Mouse (Mus musculus) neural tube, embryonic 13.5 days (tissue): ENCODE data around the gene Il17rc. TPM values are rescaled to one million over a fixed set of nuclear protein-coding genes. Genes with fewer than 3 reads are reported as not detected.
A peak's percentile ranks its signal among the peaks of the same experiment; 100 is the strongest.

Experiments
- ATAC-seq: fragments of 200-750 bp; cut with Nextera tagmentation; 2 replicates; pipeline ENCODE4 v1.8.0; 2017; ENCODE audit warnings: low read depth, mild to moderate bottlenecking, moderate TSS enrichment, moderate library complexity
- H3K27ac ChIP-seq: fragments of 300-500 bp; sonication (generic); replicated peaks from 2 replicates; pipeline ENCODE4 v1.5.1; 2015; ENCODE audit warnings: moderate library complexity, mild to moderate bottlenecking, inconsistent platforms
- H3K27me3 ChIP-seq: fragments of 300-500 bp; sonication (generic); 2 replicates; pipeline ENCODE4 v1.6.1; 2015; ENCODE audit warnings: mild to moderate bottlenecking, inconsistent platforms
- H3K36me3 ChIP-seq: fragments of 300-500 bp; sonication (generic); 2 replicates; pipeline ENCODE4 v1.6.1; 2015; ENCODE audit warnings: mild to moderate bottlenecking, inconsistent platforms
- H3K4me1 ChIP-seq: fragments of 300-500 bp; sonication (generic); replicated peaks from 2 replicates; pipeline ENCODE4 v1.6.1; 2015; ENCODE audit warnings: inconsistent platforms
- H3K4me2 ChIP-seq: fragments of 300-500 bp; sonication (generic); 2 replicates; pipeline ENCODE4 v1.6.1; 2015; ENCODE audit warnings: inconsistent platforms, mild to moderate bottlenecking, moderate library complexity
- H3K4me3 ChIP-seq: fragments of 300-500 bp; sonication (generic); 2 replicates; pipeline ENCODE4 v1.5.1; 2015; ENCODE audit warnings: mild to moderate bottlenecking, inconsistent platforms
- H3K9ac ChIP-seq: fragments of 300-500 bp; sonication (generic); 2 replicates; pipeline ENCODE4 v1.6.1; 2015; ENCODE audit warnings: moderate library complexity, mild to moderate bottlenecking, inconsistent platforms
- H3K9me3 ChIP-seq: fragments of 300-500 bp; sonication (generic); 2 replicates; pipeline ENCODE4 v1.6.1; 2016; ENCODE audit warnings: inconsistent platforms
- WGBS: fragments of 180-500 bp; shearing (Covaris S2); methylation state at CpG from one replicate; pipeline ENCODE4 v1.1.7; 2015; 5-methylcytosine and 5-hydroxymethylcytosine counted together
- polyA plus RNA-seq: library from polyadenylated mRNA; unstranded; fragments of >200 nt; fragmentation: Nextera tagmentation; extraction: Ambion mirVana; gene quantifications from 2 replicates; pipeline ENCODE4 v1.2.1, GENCODE M21; 2015

Il17rc gene
- polyA plus RNA-seq: 2.1 and 2.9 TPM in 2 replicates

DNA sequence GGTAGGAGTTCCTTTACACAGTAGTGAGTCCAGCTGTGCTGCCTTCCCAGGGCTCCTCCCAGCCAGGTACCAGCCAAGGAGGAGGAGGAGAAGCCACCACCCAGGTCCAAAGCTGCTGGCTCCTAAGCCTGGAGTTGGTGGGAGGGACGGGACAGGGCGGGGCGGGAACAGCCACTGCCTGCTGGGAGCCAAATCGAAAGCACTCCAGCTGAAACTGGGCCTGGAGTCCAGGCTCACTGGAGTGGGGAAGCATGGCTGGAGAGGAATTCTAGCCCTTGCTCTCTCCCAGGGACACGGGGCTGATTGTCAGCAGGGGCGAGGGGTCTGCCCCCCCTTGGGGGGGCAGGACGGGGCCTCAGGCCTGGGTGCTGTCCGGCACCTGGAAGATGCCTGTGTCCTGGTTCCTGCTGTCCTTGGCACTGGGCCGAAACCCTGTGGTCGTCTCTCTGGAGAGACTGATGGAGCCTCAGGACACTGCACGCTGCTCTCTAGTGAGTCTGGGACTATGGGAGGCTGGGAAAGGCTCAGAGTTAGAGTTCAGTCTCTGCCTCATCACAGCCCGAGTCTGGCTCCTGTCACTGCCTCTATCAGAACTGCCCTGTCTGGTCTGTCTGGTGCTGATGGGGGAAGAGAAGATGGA lies at the start of gene Il17rc:
Gene Il17rc (plus strand): TSS at position 131 of the 640 bp plus-strand sequence.
- Histone ChIP-seq H3K27ac (no peak within 1 kb of the TSS), H3K4me1 (peaks cover 22% of the 10 kb centered on the region), H3K27me3 (peaks cover 36% of the 10 kb centered on the region), H3K4me3 (no peak within 1 kb of the TSS), H3K4me2 (peak within 1 kb of the TSS; percentile 14; the same call in 1 of the 2 replicates), H3K9ac (no peak within 1 kb of the TSS), H3K9me3 (no peaks in the 10 kb centered on the region), H3K36me3 (no peaks in the 10 kb centered on the region)
- 23% methylated on average over 12 of the region's 12 CpGs for WGBS
- ATAC-seq: no peak

DNA sequence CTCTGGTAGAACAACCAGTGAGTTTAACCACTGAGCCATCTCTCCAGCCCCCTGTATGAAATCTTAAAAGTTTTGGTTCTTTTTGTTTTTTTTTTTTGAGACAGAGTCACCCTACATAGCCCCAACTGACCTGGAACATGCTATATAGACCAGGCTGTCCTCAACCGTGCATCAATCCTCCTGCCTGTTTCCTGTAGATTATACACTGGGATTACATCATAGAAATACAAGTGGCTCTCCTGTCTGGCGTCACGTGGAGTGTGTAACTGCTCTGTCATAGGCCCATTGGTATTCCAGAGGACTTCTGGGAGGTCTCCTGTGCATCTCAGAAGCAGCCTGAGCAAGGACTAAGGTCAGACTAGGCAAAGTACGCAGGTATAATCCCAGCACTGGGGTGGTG lies 48.2 kb upstream of the Il17rc start:
- Histone ChIP-seq H3K4me1 (peaks cover 12% of the 10 kb centered on the region), H3K4me2 (no peak overlapping the region), H3K36me3 (no peaks in the 10 kb centered on the region), H3K9me3 (no peaks in the 10 kb centered on the region), H3K4me3 (no peak overlapping the region), H3K9ac (no peak overlapping the region), H3K27ac (no peak overlapping the region), H3K27me3 (no peaks in the 10 kb centered on the region; the same call in 1 of the 2 replicates)
- 84% methylated on average over 4 of the region's 4 CpGs for WGBS
- no peak for ATAC-seq

DNA sequence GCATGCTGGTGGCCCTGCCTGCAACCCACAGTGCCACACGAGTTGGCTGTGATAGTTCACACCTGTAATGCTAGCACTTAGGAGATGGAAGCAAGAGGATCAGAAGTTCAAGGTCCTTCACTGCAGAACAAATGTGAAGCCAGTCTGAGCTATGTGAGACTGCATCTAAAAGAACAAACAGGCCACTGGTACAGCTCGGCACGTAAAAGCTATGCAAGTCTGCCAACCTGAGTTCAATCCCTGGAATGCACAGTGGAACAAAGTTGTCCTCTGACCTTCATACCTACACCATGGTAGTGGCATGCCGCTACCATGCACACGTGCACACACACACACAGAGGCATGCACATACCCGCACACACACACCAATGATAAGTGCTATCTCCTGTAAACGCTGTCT lies 47.0 kb upstream of the Il17rc start:
- WGBS: 92% methylated on average over 7 of the region's 7 CpGs
- Histone ChIP-seq H3K27ac (no peak overlapping the region), H3K9ac (no peak overlapping the region), H3K27me3 (no peaks in the 10 kb centered on the region; the same call in 1 of the 2 replicates), H3K4me3 (no peak overlapping the region), H3K36me3 (no peaks in the 10 kb centered on the region), H3K4me2 (no peak overlapping the region), H3K4me1 (peaks cover 4% of the 10 kb centered on the region), H3K9me3 (no peaks in the 10 kb centered on the region)
- no peak for ATAC-seq

- H3K4me3 ChIP-seq: no peak overlapping the region
- whole genome bisulfite sequencing: 91% methylated on average over 4 of the region's 4 CpGs
- no peak overlapping the region for H3K27ac ChIP-seq
- no peaks in the 10 kb centered on the region for H3K9me3 ChIP-seq
- no peak overlapping the region for H3K9ac ChIP-seq
- H3K4me2 ChIP-seq: no peak overlapping the region
- H3K4me1 ChIP-seq: no peaks in the 10 kb centered on the region
- no peak for ATAC-seq
- no peaks in the 10 kb centered on the region for H3K36me3 ChIP-seq
- H3K27me3 ChIP-seq: no peaks in the 10 kb centered on the region; the same call in 1 of the 2 replicates
Measured at GRCm38 (mm10) chr6:113426696-113427095, 44.5 kb upstream of the Il17rc start.

DNA sequence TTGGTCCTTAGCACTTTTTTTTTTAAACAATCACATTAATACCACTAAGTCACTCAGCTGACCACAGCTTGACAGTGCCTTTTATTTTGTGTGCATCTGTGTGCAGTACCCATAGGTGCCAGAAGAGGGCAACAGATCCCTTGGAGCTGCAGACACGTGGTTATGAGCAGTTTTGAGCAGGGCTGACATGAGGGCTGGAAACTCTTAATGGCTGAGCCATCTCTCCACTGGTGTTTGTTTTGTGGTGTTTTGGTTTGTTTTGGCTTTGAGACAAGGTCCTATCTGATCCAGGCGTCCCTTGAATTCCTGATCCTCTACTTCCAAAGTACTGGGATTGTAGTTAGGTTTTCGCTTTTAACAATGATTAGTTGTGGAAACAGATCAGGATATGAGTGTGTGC lies 43.8 kb upstream of the Il17rc start:
- H3K9ac ChIP-seq: no peak overlapping the region
- WGBS: 57% methylated on average over 3 of the region's 3 CpGs
- no peaks in the 10 kb centered on the region for H3K4me1 ChIP-seq
- H3K27ac ChIP-seq: no peak overlapping the region
- no peaks in the 10 kb centered on the region for H3K36me3 ChIP-seq
- H3K27me3 ChIP-seq: no peaks in the 10 kb centered on the region; the same call in 1 of the 2 replicates
- no peak overlapping the region for H3K4me3 ChIP-seq
- H3K9me3 ChIP-seq: no peaks in the 10 kb centered on the region
- ATAC-seq: no peak
- H3K4me2 ChIP-seq: no peak overlapping the region

GRCm38 (mm10) chr6:113428006-113428405 lies 43.2 kb upstream of the Il17rc start:
- Histone ChIP-seq H3K9ac (no peak overlapping the region), H3K4me1 (no peaks in the 10 kb centered on the region), H3K36me3 (no peaks in the 10 kb centered on the region), H3K27me3 (no peaks in the 10 kb centered on the region; the same call in 1 of the 2 replicates), H3K4me3 (no peak overlapping the region), H3K27ac (no peak overlapping the region), H3K9me3 (no peaks in the 10 kb centered on the region), H3K4me2 (no peak overlapping the region)
- WGBS: 89% methylated on average over 16 of the region's 16 CpGs
- ATAC-seq: no peak

DNA sequence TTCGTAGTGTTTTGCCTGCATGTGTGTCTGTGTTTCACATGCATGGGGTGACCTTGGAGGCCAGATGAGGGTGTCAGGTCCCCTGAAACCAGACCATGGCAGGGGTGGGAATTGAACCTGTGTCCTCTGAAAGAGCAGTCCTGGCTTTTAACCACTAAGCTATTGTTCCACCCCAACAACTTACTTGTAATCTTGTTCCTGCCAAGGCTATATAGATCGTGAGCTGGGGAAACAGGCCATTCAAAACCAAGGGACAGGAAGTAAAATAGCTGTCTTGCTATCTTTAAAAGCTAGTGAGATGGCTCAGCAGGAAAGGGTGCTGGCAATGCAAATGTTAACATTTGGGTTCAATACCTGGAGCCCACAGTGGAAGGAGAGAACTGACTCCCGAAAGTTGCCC lies 41.3 kb upstream of the Il17rc start:
- no peak overlapping the region for H3K4me2 ChIP-seq
- no peaks in the 10 kb centered on the region; the same call in 1 of the 2 replicates for H3K27me3 ChIP-seq
- no peak overlapping the region for H3K27ac ChIP-seq
- no peaks in the 10 kb centered on the region for H3K9me3 ChIP-seq
- 80% methylated on average over 3 of the region's 3 CpGs for WGBS
- no peak overlapping the region for H3K9ac ChIP-seq
- H3K4me1 ChIP-seq: no peaks in the 10 kb centered on the region
- no peak for ATAC-seq
- H3K4me3 ChIP-seq: no peak overlapping the region
- H3K36me3 ChIP-seq: no peaks in the 10 kb centered on the region

DNA sequence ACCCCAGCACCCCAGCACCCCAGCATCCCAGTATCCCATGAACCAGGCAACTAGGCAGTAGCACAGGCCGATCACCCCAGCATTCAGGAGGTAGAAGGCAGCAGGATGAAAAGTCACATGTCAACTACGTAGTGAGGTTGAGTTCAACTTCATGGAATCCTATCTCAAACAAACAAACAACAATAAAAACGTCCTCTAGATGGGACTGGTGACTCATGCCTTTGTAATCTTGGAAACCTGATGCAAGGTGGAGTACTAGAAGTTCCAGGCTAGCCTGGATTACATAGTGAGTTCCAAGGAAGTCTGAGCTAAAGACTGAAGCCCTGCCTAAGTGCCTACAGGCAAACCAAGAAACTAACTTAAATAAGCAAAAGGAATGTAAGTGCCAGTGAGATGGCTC lies 40.4 kb upstream of the Il17rc start:
- no peaks in the 10 kb centered on the region; the same call in 1 of the 2 replicates for H3K27me3 ChIP-seq
- ATAC-seq: no peak

DNA sequence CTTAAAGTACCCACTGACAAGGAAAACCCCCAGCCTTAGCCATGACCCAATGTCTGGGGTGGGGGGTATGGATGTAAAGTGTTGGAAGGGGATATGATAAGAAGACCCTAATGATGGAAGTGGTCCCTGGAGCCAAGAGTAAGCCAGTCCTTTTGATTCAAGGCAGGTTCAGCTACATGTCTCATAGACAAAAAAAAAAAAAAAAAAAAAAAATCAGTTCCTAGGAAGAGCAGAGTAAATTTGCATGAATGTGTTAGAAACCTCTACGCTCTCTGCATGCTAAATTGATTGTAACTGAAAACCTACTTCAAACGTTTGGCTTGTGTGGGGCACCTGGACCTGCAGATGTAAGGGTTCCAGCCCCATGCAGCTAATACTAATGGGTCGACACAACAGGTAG lies 39.4 kb upstream of the Il17rc start:
- H3K27ac ChIP-seq: no peak overlapping the region
- no peaks in the 10 kb centered on the region for H3K4me1 ChIP-seq
- no peak for ATAC-seq
- H3K27me3 ChIP-seq: no peaks in the 10 kb centered on the region
- no peak overlapping the region for H3K4me2 ChIP-seq
- no peak overlapping the region for H3K9ac ChIP-seq
- WGBS: 55% methylated on average over 3 of the region's 3 CpGs
- H3K9me3 ChIP-seq: no peaks in the 10 kb centered on the region
- H3K36me3 ChIP-seq: no peaks in the 10 kb centered on the region
- H3K4me3 ChIP-seq: no peak overlapping the region

More for the DNA sequence above, 40.4 kb upstream of the Il17rc start:
- 65% methylated on average over 3 of the region's 3 CpGs for WGBS
- Histone ChIP-seq H3K4me2 (no peak overlapping the region), H3K9ac (no peak overlapping the region), H3K27ac (no peak overlapping the region), H3K9me3 (no peaks in the 10 kb centered on the region), H3K4me1 (no peaks in the 10 kb centered on the region), H3K36me3 (no peaks in the 10 kb centered on the region), H3K4me3 (no peak overlapping the region)

GRCm38 (mm10) chr6:113433661-113434060 lies 37.6 kb upstream of the Il17rc start:
- WGBS: 77% methylated on average over 3 of the region's 3 CpGs
- no peak overlapping the region for H3K27ac ChIP-seq
- H3K36me3 ChIP-seq: no peaks in the 10 kb centered on the region
- H3K9ac ChIP-seq: no peak overlapping the region
- no peaks in the 10 kb centered on the region for H3K27me3 ChIP-seq
- no peaks in the 10 kb centered on the region for H3K4me1 ChIP-seq
- H3K9me3 ChIP-seq: no peaks in the 10 kb centered on the region
- H3K4me2 ChIP-seq: no peak overlapping the region
- no peak overlapping the region for H3K4me3 ChIP-seq
- no peak for ATAC-seq

- H3K4me2 ChIP-seq: no peak overlapping the region
- WGBS: 74% methylated on average over 7 of the region's 7 CpGs
- H3K27ac ChIP-seq: no peak overlapping the region
- no peaks in the 10 kb centered on the region for H3K27me3 ChIP-seq
- H3K9me3 ChIP-seq: no peaks in the 10 kb centered on the region
- no peak overlapping the region for H3K4me3 ChIP-seq
- no peak for ATAC-seq
- no peak overlapping the region for H3K9ac ChIP-seq
- no peaks in the 10 kb centered on the region for H3K36me3 ChIP-seq
- no peaks in the 10 kb centered on the region for H3K4me1 ChIP-seq
Measured at GRCm38 (mm10) chr6:113434691-113435090, 36.5 kb upstream of the Il17rc start.

DNA sequence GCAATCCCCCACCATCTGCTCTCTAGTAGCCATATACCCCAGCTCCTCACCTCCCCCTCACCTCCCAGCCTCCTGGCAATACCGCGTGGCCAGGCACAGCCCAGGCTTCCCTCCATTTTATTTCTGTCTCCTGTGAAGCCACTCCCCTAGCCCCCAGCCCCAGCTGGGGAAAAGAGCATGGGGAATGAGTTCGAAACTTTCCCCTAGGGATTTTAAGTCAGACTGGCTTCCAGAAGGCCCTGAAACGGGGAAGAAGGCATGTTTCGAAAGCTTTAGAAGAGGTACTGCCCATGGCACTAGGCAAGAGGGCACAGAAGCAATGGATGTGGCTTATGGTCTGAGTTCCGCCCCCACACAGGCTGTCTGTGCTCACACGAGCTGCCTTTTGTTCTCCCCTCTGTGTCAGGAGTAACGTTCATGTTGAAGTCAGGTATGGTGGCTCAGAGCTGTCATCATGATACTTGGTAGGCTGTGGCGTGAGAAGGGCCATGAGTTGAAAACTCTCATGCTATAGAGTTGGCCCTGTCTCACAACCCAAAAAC lies 35.5 kb upstream of the Il17rc start, which contains the start of gene Cidec:
Gene Cidec (minus strand): TSS at position 97 of the 542 bp plus-strand sequence.
- Histone ChIP-seq H3K4me1 (no peaks in the 10 kb centered on the region), H3K36me3 (no peaks in the 10 kb centered on the region), H3K4me3 (no peak within 1 kb of the TSS), H3K9me3 (no peaks in the 10 kb centered on the region), H3K27me3 (no peaks in the 10 kb centered on the region), H3K4me2 (no peak within 1 kb of the TSS), H3K27ac (no peak within 1 kb of the TSS), H3K9ac (no peak within 1 kb of the TSS)
- WGBS: 72% methylated on average over 9 of the region's 9 CpGs
- ATAC-seq: no peak
